Mouse (Mus musculus) liver, postnatal 0 days (tissue): ENCODE results near the gene Sumf2. TPM values are rescaled to one million over a fixed set of nuclear protein-coding genes. Genes with fewer than 3 reads are reported as not detected.
"Not testable (repeated sequence)": the region's sequence is repeated elsewhere in the genome, so short reads cannot be mapped to it uniquely, and the experiment has no call there.

Experiments
- ATAC-seq: fragments of 200-750 bp; cut with Nextera tagmentation; 2 replicates; pipeline ENCODE4 v1.8.0; 2017; ENCODE audit warnings: mild to moderate bottlenecking, moderate library complexity
- DNase-seq: peaks from one replicate; pipeline ENCODE4 v3.0.0-alpha.2; 2016
- H3K27ac ChIP-seq: fragments of 300-500 bp; sonication (generic); 2 replicates; pipeline ENCODE4 v1.5.1; 2014; ENCODE audit warnings: antibody characterized with exemption, moderate library complexity, mild to moderate bottlenecking, low read depth
- H3K27me3 ChIP-seq: fragments of 300-500 bp; sonication (generic); 2 replicates; pipeline ENCODE4 v1.6.1; 2014; ENCODE audit warnings: low read length, control low read depth, mixed read lengths; ENCODE audit not compliant: insufficient read depth
- H3K36me3 ChIP-seq: fragments of 300-500 bp; sonication (generic); replicated peaks from 2 replicates; pipeline ENCODE4 v1.6.1; 2014; ENCODE audit warnings: mild to moderate bottlenecking, control low read depth, low read length, moderate library complexity, mixed read lengths; ENCODE audit not compliant: insufficient read depth
- H3K4me1 ChIP-seq: fragments of 300-500 bp; sonication (generic); 2 replicates; pipeline ENCODE4 v1.6.1; 2014; ENCODE audit warnings: antibody characterized with exemption, mild to moderate bottlenecking, control low read depth; ENCODE audit not compliant: insufficient read depth
- H3K4me2 ChIP-seq: fragments of 300-500 bp; sonication (generic); 2 replicates; pipeline ENCODE4 v1.6.1; 2014; ENCODE audit warnings: low read depth, mild to moderate bottlenecking, low read length, moderate library complexity, mixed read lengths
- H3K4me3 ChIP-seq: fragments of 300-500 bp; sonication (generic); 2 replicates; pipeline ENCODE4 v1.5.1; 2014; ENCODE audit warnings: low read depth, low read length
- H3K9ac ChIP-seq: fragments of 300-500 bp; sonication (generic); replicated peaks from 2 replicates; pipeline ENCODE4 v1.6.1; 2014; ENCODE audit warnings: mild to moderate bottlenecking, moderate library complexity
- H3K9me3 ChIP-seq: fragments of 300-500 bp; sonication (generic); 2 replicates; pipeline ENCODE4 v1.6.1; 2016; ENCODE audit warnings: mild to moderate bottlenecking, control low read depth, low read length, mixed read lengths
- CTCF ChIP-seq: sonication (generic); IDR thresholded peaks from 2 replicates; pipeline ENCODE4 v1.5.1; 2016; ENCODE audit warnings: antibody characterized with exemption, low read depth
- EP300 ChIP-seq: IDR thresholded peaks from 2 replicates; pipeline ENCODE4 v1.6.1; 2016; ENCODE audit warnings: antibody characterized with exemption, low read depth, mild to moderate bottlenecking
- WGBS: fragments of 180-500 bp; shearing (Covaris S2); extraction: QIAGEN DNeasy Blood & Tissue Kit; methylation state at CpG from one replicate; pipeline ENCODE4 v1.1.7; 2014; ENCODE audit not compliant: insufficient replicate concordance; 5-methylcytosine and 5-hydroxymethylcytosine counted together
- polyA plus RNA-seq: library from polyadenylated mRNA; unstranded; fragments of >200 nt; fragmentation: Nextera tagmentation; extraction: Ambion mirVana; gene quantifications from 2 replicates; pipeline ENCODE4 v1.2.1, GENCODE M21; 2015

Sumf2 gene
- polyA plus RNA-seq, 1 experiment from 2014 or later = 14.8 TPM

DNA sequence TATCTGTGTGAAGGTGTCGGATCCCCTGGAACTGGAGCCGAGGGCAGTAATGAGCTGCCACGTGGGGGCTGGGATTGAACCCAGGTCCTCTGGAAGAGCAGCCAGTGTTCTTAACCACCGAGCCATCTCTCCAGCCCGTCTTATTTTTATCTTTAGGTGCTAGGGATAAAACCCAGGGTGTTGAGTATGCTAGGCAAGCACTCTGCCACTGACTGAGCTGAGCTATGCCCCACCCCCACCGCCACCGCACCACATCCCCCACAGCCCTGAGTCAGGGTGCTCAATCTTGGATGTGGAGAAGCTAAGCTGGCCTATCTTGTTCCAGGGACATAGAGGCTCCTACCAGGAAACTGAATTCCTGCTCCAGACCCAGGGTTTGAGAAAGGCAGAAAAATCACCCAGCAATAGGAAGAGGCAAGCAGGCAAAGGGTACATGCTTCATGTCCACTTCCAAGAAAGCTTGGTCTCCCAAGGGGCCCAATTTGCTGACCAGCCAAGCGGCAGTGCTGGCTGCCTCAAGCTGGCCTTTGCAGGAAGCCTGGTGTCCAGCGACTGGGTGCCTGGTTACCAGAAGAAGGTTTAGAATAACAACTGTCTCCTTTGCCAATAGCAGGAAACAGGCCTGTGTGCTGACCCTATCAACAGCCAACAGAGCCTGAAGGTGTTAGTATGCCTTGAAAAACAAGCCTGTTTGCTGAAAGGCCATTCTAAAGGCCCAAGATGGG, 31.1 kb downstream of the Sumf2 start:
- no peak overlapping the region for H3K4me2 ChIP-seq
- H3K27me3 ChIP-seq = no peaks in the 10 kb centered on the region
- no peak for TF ChIP-seq EP300
- no peak for TF ChIP-seq CTCF
- H3K4me1 ChIP-seq = no peaks in the 10 kb centered on the region
- no peak for DNase-seq
- no peak overlapping the region for H3K4me3 ChIP-seq
- H3K9me3 ChIP-seq = no peaks in the 10 kb centered on the region
- H3K36me3 ChIP-seq = peaks cover 19% of the 10 kb centered on the region
- H3K27ac ChIP-seq = no peak overlapping the region
- ATAC-seq = no peak
- no peak overlapping the region for H3K9ac ChIP-seq
- WGBS = 62% methylated on average over 9 of the region's 9 CpGs

DNA sequence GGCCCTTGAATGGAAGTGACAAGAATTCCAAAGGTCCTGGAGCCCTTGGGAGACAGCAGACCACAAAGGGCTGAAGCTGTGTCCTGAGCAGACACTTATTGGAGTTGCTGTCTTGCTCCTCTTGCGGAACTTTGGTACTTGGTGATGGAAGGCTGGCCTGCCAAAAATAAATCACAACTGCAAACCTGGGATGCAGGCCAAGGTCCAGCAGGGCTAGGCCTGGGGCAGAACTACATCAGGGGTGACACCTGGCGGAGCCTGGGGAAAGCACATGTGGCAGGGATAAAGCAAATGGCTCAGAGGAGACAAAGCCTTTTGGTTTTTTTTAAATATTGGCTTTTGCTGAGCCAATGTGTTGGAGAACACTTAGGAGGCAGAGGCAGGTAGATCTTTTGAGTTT, 32.2 kb downstream of the Sumf2 start:
- Histone ChIP-seq H3K9ac (no peak overlapping the region), H3K27me3 (no peaks in the 10 kb centered on the region), H3K36me3 (peaks cover 25% of the 10 kb centered on the region), H3K9me3 (no peaks in the 10 kb centered on the region), H3K4me3 (no peak overlapping the region), H3K4me2 (no peak overlapping the region), H3K27ac (no peak overlapping the region), H3K4me1 (no peaks in the 10 kb centered on the region)
- TF ChIP-seq EP300 = no peak
- peak; percentile 74 for TF ChIP-seq CTCF
- 52% methylated on average over 2 of the region's 2 CpGs for WGBS
- DNase-seq (peak; percentile 76), ATAC-seq (peak; percentile 83)

DNA sequence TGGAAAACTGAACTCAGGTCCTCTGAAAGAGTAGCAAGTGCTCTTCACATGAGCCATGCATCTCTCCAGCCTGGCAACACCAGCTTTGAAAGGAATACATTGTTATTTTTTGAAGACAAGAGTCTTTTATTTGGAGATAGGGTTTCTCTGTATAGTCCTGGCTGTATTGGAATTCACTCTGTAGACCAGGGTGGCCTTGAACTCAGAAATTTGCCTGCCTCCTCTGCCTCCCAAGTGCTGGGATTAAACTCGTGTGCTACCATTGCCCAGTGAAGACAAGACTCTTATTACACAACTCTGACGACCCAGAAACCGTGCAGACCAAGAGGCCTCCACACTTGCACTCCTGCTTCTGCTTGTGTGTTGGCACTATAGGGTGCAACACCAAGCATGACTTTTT, 33.1 kb downstream of the Sumf2 start:
- H3K9me3 ChIP-seq = no peaks in the 10 kb centered on the region
- 60% methylated on average over 3 of the region's 3 CpGs for WGBS
- ATAC-seq (no peak), DNase-seq (no peak)
- no peak overlapping the region for H3K4me2 ChIP-seq
- no peak overlapping the region for H3K27ac ChIP-seq
- no peak overlapping the region for H3K4me3 ChIP-seq
- no peak overlapping the region for H3K9ac ChIP-seq
- no peaks in the 10 kb centered on the region for H3K27me3 ChIP-seq
- TF ChIP-seq CTCF (no peak), EP300 (no peak)
- H3K4me1 ChIP-seq = no peaks in the 10 kb centered on the region
- peaks cover 28% of the 10 kb centered on the region for H3K36me3 ChIP-seq

DNA sequence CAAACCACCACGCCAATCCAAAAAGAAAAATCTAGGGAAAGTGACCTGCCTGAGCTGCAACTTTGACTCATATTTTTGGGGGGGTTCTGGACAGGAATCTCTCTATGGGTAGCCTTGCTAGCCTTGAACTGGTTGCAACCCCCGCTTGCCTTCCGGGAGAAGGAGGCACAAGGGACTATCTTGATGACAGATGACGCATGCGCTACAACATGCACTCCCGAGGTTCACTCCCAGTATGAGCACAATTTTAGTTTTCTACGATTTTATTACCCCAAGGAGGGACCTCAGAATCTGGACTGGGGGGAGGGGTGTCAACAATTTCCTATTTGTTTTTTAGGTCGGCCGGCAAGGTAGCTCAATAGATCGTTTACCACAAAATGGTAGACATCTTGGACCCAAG, 39.5 kb downstream of the Sumf2 start:
- Histone ChIP-seq H3K4me3 (peak overlapping the region; percentile 83), H3K4me1 (peaks cover 14% of the 10 kb centered on the region), H3K4me2 (peak overlapping the region; percentile 86), H3K9me3 (no peaks in the 10 kb centered on the region), H3K27me3 (no peaks in the 10 kb centered on the region), H3K9ac (peak overlapping the region; percentile 91), H3K27ac (peak overlapping the region; percentile 99), H3K36me3 (peaks cover 21% of the 10 kb centered on the region)
- TF ChIP-seq CTCF (no peak), EP300 (no peak)
- 13% methylated on average over 10 of the region's 10 CpGs for WGBS
- ATAC-seq = no peak
- peak; percentile 40 for DNase-seq

DNA sequence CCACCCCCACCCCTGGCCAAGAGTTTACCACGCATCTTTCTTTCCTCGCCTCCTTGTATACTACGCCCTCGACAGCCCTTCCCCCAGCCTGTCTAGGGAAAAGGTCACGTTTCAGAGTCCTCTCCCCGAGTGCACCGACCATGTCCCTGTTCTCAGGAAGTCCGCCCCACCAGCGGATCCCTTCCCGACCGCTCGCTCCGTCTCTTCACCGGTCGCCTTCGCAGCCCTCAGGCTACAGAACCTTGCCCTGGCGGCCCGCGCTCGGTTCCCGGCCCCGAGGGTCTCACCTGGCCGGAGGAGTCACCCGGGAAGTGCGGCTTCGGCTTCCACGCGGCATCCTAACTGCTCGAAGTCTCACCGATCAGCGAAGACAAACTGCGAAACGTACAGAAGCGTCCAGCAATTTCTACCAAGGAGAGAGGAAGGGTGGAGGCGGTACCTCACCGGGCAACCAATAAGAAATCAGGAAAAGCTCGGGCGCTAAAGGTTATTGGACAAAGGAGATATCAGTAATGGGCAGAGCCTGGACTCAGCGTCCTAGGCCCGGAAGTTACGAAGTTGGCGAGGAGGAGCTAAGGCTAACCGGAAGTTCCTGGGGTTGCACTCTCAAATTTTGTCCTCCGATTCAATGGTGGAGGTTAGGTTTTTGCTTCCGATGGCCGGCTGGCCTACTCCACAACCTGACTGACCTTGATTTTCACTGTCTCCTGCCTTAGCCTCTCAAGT, 40.3 kb downstream of the Sumf2 start, which contains the start of gene Chchd2:
Gene Chchd2, minus strand, starts transcription at position 560 of the 726 bp plus-strand sequence.
- H3K4me2 ChIP-seq = peak within 1 kb of the TSS; percentile 86
- peak; percentile 91 for DNase-seq
- peaks cover 14% of the 10 kb centered on the region for H3K4me1 ChIP-seq
- WGBS = under 1% methylated on average over 46 of the region's 46 CpGs
- peak; percentile 99 for ATAC-seq
- TF ChIP-seq EP300 = peak; percentile 58; the same call in 1 of the 2 replicates
- TF ChIP-seq CTCF = no peak
- peak within 1 kb of the TSS; percentile 83 for H3K4me3 ChIP-seq
- H3K27ac ChIP-seq = peak within 1 kb of the TSS; percentile 99
- no peaks in the 10 kb centered on the region for H3K9me3 ChIP-seq
- no peaks in the 10 kb centered on the region for H3K27me3 ChIP-seq
- H3K9ac ChIP-seq = peak within 1 kb of the TSS; percentile 91
- H3K36me3 ChIP-seq = peaks cover 14% of the 10 kb centered on the region

DNA sequence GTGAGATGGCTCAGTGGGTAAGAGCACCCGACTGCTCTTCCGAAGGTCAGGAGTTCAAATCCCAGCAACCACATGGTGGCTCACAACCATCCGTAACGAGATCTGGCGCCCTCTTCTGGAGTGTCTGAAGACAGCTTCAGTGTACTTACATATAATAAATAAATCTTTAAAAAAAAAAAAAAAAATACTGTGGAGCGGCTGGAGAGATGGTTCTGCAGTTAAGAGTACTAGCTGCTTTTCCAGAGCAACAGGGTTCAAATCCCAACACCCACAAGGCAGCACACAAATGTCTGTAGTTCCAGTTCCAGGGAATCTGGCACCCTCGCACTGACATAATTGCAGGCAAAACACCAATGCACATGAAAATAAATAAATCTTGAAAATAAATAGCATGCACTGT, 43.6 kb downstream of the Sumf2 start:
- not testable (repeated sequence) for H3K27ac ChIP-seq, H3K9me3 ChIP-seq, H3K9ac ChIP-seq, ATAC-seq, H3K36me3 ChIP-seq, H3K4me3 ChIP-seq, DNase-seq, H3K4me2 ChIP-seq, H3K27me3 ChIP-seq
- WGBS = 65% methylated on average over 4 of the region's 7 CpGs
- H3K4me1 ChIP-seq = peaks cover 18% of the 10 kb centered on the region
